Mouse (Mus musculus) erythroblast, embryonic 14.5 days (primary cell): ENCODE data around the gene Ccdc163. TPM values are rescaled to one million over a fixed set of nuclear protein-coding genes. Genes with fewer than 3 reads are reported as not detected.
A peak's percentile ranks its signal among the peaks of the same experiment; 100 is the strongest.

Experiments used
- H3K27me3 ChIP-seq: 2 replicates; pipeline ENCODE4 v1.6.1; 2012; ENCODE audit warnings: inconsistent platforms; ENCODE audit not compliant: control insufficient read depth
- H3K36me3 ChIP-seq: 2 replicates; pipeline ENCODE4 v1.6.1; 2012; ENCODE audit warnings: mild to moderate bottlenecking, inconsistent platforms; ENCODE audit not compliant: control insufficient read depth
- H3K4me1 ChIP-seq: 2 replicates; pipeline ENCODE4 v1.6.1; 2012; ENCODE audit warnings: inconsistent platforms; ENCODE audit not compliant: control insufficient read depth
- H3K4me3 ChIP-seq: replicated peaks from 2 replicates; pipeline ENCODE3; 2012; ENCODE audit warnings: moderate library complexity, mild to moderate bottlenecking, inconsistent platforms
- H3K9me3 ChIP-seq: 2 replicates; pipeline ENCODE4 v1.6.1; 2012; ENCODE audit warnings: low read length, inconsistent platforms, mixed read lengths; ENCODE audit not compliant: control insufficient read depth
- GATA1 ChIP-seq: IDR thresholded peaks from 2 replicates; pipeline ENCODE4 v1.6.1; 2012; ENCODE audit warnings: low read length, inconsistent platforms, mixed read lengths
- TAL1 ChIP-seq: IDR thresholded peaks from 3 replicates; pipeline ENCODE4 v1.6.1; 2012; ENCODE audit warnings: low read length, inconsistent platforms, mixed read lengths
- polyA plus RNA-seq: library from polyadenylated mRNA; stranded (reverse); fragments of >175 nt; gene quantifications from 2 replicates; pipeline ENCODE4 v1.2.3, GENCODE M21; 2012

The Ccdc163 gene
- polyA plus RNA-seq, 1 experiment = 0.16 TPM

DNA sequence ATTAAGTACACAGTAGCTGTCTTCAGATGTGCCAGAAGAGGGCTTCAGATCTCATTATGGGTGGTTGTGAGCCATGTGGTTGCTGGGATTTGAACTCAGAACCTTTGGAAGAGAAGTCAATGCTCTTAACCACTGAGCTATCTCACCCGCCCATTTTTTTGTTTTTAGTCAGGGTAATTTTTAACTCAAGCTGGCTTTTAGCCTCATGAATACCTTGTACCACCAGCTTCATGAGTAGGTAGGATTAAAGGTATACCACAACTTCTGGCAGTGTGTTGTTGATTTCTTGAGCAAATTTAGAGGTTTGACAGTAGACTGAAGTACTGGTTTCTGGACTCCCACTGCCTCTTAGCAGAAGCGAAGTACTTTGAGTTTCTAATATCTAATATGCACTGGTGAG, 16.2 kb upstream of the Ccdc163 start:
- Histone ChIP-seq H3K4me1 (peaks cover 6% of the 10 kb centered on the region), H3K4me3 (no peak overlapping the region), H3K36me3 (peaks cover 75% of the 10 kb centered on the region), H3K9me3 (no peaks in the 10 kb centered on the region), H3K27me3 (no peaks in the 10 kb centered on the region)
- TF ChIP-seq GATA1 (no peak), TAL1 (no peak)

GRCm38 (mm10) chr4:116693785-116694184, 14.5 kb upstream of the Ccdc163 start:
- H3K9me3 ChIP-seq = no peaks in the 10 kb centered on the region
- H3K4me1 ChIP-seq = 0 out of 2 replicates have a peak, but pooled peaks cover 2% of the 10 kb centered on the region
- TF ChIP-seq GATA1 (no peak), TAL1 (no peak)
- peaks cover 81% of the 10 kb centered on the region for H3K36me3 ChIP-seq
- no peak overlapping the region for H3K4me3 ChIP-seq
- no peaks in the 10 kb centered on the region for H3K27me3 ChIP-seq

- Histone ChIP-seq H3K4me1 (no peaks in the 10 kb centered on the region), H3K27me3 (no peaks in the 10 kb centered on the region), H3K4me3 (no peak overlapping the region), H3K36me3 (peaks cover 65% of the 10 kb centered on the region), H3K9me3 (no peaks in the 10 kb centered on the region)
- TF ChIP-seq GATA1 (no peak), TAL1 (no peak)
These were observed 9.5 kb upstream of the Ccdc163 start for GRCm38 (mm10) chr4:116698693-116699342.

DNA sequence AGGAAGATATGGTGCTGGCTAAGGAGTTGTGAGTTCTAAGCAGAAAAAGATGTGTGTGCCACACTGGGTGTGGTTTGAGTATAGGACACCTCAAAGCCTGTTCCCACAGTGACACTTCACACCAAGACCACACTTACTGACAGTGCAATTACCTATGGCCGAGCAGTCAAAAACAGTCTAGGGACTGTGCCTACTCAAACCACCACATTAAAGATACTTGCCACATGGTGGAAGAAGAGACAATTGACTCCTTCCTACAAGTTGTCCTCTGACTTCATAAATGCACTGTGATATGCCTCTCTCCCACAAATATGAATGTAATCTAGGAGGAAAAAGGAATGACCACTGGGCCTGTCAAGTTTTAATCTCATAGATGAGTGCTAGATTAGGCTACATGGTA, 7.3 kb upstream of the Ccdc163 start:
- no peak overlapping the region for H3K4me3 ChIP-seq
- H3K36me3 ChIP-seq = peaks cover 50% of the 10 kb centered on the region
- no peaks in the 10 kb centered on the region for H3K9me3 ChIP-seq
- TF ChIP-seq TAL1 = no peak
- no peak for TF ChIP-seq GATA1
- no peaks in the 10 kb centered on the region for H3K27me3 ChIP-seq
- 0 out of 2 replicates have a peak, but pooled peaks cover 1% of the 10 kb centered on the region for H3K4me1 ChIP-seq

GRCm38 (mm10) chr4:116703804-116704203, 4.5 kb upstream of the Ccdc163 start:
- H3K4me3 ChIP-seq = no peak overlapping the region
- TF ChIP-seq TAL1 (no peak), GATA1 (no peak)
- H3K36me3 ChIP-seq = peaks cover 31% of the 10 kb centered on the region

DNA sequence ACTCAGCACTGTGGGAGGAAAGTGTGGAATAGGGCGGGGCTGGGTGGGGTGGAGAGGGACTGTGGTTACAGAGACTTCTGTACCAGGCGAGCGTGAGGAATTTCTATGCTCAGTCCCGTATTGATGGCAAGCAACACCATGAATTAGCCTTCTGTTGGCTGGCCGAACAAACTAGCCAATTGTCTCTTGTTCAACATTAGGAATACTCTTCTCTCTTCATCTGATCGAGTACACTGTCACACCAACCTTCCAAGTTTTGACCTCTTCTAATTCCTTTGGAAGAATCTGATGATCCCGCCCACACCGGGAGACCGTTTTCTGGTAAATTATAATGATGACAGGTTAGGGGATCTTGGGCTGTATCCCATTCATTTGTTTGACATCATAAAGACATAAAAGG, 643 bp upstream of the Ccdc163 start:
- H3K27me3 ChIP-seq = no peaks in the 10 kb centered on the region
- H3K36me3 ChIP-seq = peaks cover 15% of the 10 kb centered on the region
- H3K4me3 ChIP-seq = peak overlapping the region; percentile 83
- TF ChIP-seq GATA1 (no peak), TAL1 (no peak)
- peaks cover 34% of the 10 kb centered on the region for H3K4me1 ChIP-seq
- no peaks in the 10 kb centered on the region for H3K9me3 ChIP-seq

More at GRCm38 (mm10) chr4:116703804-116704203, 4.5 kb upstream of the Ccdc163 start:
- Histone ChIP-seq H3K27me3 (no peaks in the 10 kb centered on the region), H3K4me1 (peaks cover 20% of the 10 kb centered on the region), H3K9me3 (no peaks in the 10 kb centered on the region)

- peak overlapping the region; percentile 83 for H3K4me3 ChIP-seq
- H3K4me1 ChIP-seq = peaks cover 34% of the 10 kb centered on the region
These were observed 582 bp downstream of the Ccdc163 start for GRCm38 (mm10) chr4:116708791-116709390.

GRCm38 (mm10) chr4:116710154-116710553, 1.8 kb downstream of the Ccdc163 start:
- Histone ChIP-seq H3K9me3 (no peaks in the 10 kb centered on the region), H3K4me1 (peaks cover 34% of the 10 kb centered on the region)
- no peak for TF ChIP-seq GATA1
- TF ChIP-seq TAL1 = no peak

More at GRCm38 (mm10) chr4:116708791-116709390, 582 bp downstream of the Ccdc163 start:
- no peaks in the 10 kb centered on the region for H3K27me3 ChIP-seq
- no peak for TF ChIP-seq GATA1
- no peak for TF ChIP-seq TAL1
- H3K9me3 ChIP-seq = no peaks in the 10 kb centered on the region
- peaks cover 10% of the 10 kb centered on the region for H3K36me3 ChIP-seq

DNA sequence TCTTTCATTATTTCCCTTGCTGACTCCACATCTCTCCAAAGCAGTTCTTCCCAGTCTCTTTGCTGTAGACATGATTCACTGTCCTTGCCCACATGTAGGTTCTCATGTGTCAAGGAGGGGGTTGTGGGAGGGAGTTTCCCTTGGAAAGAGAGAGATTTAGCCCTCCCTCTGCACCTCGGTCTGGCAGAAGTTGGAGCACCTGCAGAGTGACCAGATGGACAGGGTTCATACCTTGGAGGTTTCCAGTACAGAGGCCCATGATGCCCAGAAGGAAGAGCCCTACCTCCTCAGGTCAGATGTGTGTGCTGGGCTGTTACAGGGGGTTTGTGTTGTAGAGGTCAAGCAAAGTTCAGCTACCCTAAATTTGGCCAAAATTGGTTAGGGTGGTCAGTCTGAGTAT, 4.2 kb downstream of the Ccdc163 start:
- Histone ChIP-seq H3K4me3 (no peak overlapping the region), H3K36me3 (peaks cover 13% of the 10 kb centered on the region), H3K27me3 (no peaks in the 10 kb centered on the region), H3K4me1 (peaks cover 24% of the 10 kb centered on the region), H3K9me3 (no peaks in the 10 kb centered on the region)
- no peak for TF ChIP-seq TAL1
- TF ChIP-seq GATA1 = no peak

More at GRCm38 (mm10) chr4:116710154-116710553, 1.8 kb downstream of the Ccdc163 start:
- peaks cover 11% of the 10 kb centered on the region for H3K36me3 ChIP-seq
- no peak overlapping the region for H3K4me3 ChIP-seq
- no peaks in the 10 kb centered on the region for H3K27me3 ChIP-seq
